Mouse (Mus musculus) neural tube, embryonic 14.5 days (tissue): ENCODE results near the gene Mfap3. TPM values are rescaled to one million over a fixed set of nuclear protein-coding genes. Genes with fewer than 3 reads are reported as not detected.

ENCODE experiments used
- ATAC-seq: fragments of 200-750 bp; cut with Nextera tagmentation; 2 replicates; pipeline ENCODE4 v1.8.0; 2017; ENCODE audit warnings: low read depth, mild to moderate bottlenecking, moderate TSS enrichment, moderate library complexity
- H3K27ac ChIP-seq: fragments of 300-500 bp; sonication (generic); 2 replicates; pipeline ENCODE4 v1.5.1; 2014; ENCODE audit warnings: low read depth, mild to moderate bottlenecking, control low read depth, low read length, moderate library complexity, mixed read lengths
- H3K27me3 ChIP-seq: fragments of 300-500 bp; sonication (generic); 2 replicates; pipeline ENCODE4 v1.6.1; 2014; ENCODE audit warnings: low read length; ENCODE audit not compliant: control insufficient read depth, insufficient read depth
- H3K36me3 ChIP-seq: fragments of 300-500 bp; sonication (generic); 2 replicates; pipeline ENCODE4 v1.6.1; 2014; ENCODE audit warnings: low read length, mixed read lengths; ENCODE audit not compliant: control insufficient read depth, insufficient read depth
- H3K4me1 ChIP-seq: fragments of 300-500 bp; sonication (generic); 2 replicates; pipeline ENCODE4 v1.6.1; 2014; ENCODE audit warnings: low read length; ENCODE audit not compliant: control insufficient read depth, insufficient read depth
- H3K4me2 ChIP-seq: fragments of 300-500 bp; sonication (generic); 2 replicates; pipeline ENCODE4 v1.6.1; 2014; ENCODE audit warnings: mild to moderate bottlenecking, low read depth, low read length, control low read depth
- H3K4me3 ChIP-seq: fragments of 300-500 bp; sonication (generic); 2 replicates; pipeline ENCODE4 v1.5.1; 2014; ENCODE audit warnings: low read depth, low read length, control low read depth, mixed read lengths
- H3K9ac ChIP-seq: fragments of 300-500 bp; sonication (generic); replicated peaks from 2 replicates; pipeline ENCODE4 v1.6.1; 2014; ENCODE audit warnings: low read depth, mild to moderate bottlenecking, control low read depth, low read length, mixed read lengths
- H3K9me3 ChIP-seq: fragments of 300-500 bp; sonication (generic); 2 replicates; pipeline ENCODE4 v1.6.1; 2016; ENCODE audit warnings: low read length; ENCODE audit not compliant: control insufficient read depth
- WGBS: fragments of 180-500 bp; shearing (Covaris S2); extraction: QIAGEN DNeasy Blood & Tissue Kit; methylation state at CpG from one replicate; pipeline ENCODE4 v1.1.7; 2014; 5-methylcytosine and 5-hydroxymethylcytosine counted together
- polyA plus RNA-seq: library from polyadenylated mRNA; unstranded; fragments of >200 nt; fragmentation: Nextera tagmentation; extraction: Ambion mirVana; gene quantifications from 2 replicates; pipeline ENCODE4 v1.2.1, GENCODE M21; 2014

Gene Mfap3
- polyA plus RNA-seq, 1 experiment from 2014 or later: 59.3 TPM

DNA sequence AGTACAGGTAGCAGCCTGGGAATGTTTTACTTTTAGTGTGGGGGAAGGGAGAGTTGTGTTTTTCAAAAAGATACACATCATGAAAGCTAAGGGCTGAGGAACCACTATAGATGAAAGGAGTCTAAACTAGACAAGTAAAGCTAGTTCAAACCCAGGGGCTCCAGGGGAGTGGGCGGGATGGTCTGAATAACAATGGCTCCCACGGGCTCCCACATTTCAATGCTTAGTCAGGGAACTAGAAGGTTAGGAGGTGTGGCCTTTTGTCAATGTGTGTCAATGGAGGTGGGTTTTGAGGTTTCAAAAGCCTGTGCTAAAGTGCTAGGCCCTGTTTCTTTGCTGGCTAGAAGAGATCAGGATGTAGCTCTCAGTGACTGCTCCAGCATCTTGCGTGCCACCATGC, 20.8 kb upstream of the Mfap3 start:
- Histone ChIP-seq H3K27ac (no peak overlapping the region), H3K4me2 (no peak overlapping the region), H3K27me3 (no peaks in the 10 kb centered on the region), H3K9ac (no peak overlapping the region), H3K4me3 (no peak overlapping the region), H3K4me1 (no peaks in the 10 kb centered on the region), H3K9me3 (no peaks in the 10 kb centered on the region), H3K36me3 (peaks cover 17% of the 10 kb centered on the region)
- no peak for ATAC-seq
- 49% methylated on average over 3 of the region's 3 CpGs for WGBS

DNA sequence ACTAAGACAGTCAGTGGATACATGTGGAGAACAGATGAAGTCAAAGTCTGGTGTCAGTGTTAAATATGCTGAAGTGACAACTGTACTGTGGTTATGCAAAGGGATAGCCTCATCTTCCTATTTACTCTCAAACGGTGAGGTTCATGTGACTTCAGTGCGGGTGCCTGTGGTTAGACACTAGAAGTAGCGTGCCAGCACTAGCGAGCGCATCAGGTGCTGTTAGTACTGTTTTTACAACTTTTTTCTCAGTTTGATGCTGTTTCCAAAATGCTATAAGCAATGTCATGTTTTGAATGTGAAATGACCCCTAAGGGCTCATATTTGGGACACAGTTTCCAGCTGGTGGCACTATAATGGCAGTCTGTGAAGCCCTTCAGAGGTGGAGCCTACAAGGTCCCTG, 20.2 kb upstream of the Mfap3 start:
- Histone ChIP-seq H3K9me3 (no peaks in the 10 kb centered on the region), H3K36me3 (peaks cover 12% of the 10 kb centered on the region; the same call in 1 of the 2 replicates), H3K9ac (no peak overlapping the region), H3K27me3 (no peaks in the 10 kb centered on the region), H3K4me2 (no peak overlapping the region), H3K4me1 (no peaks in the 10 kb centered on the region), H3K27ac (no peak overlapping the region), H3K4me3 (no peak overlapping the region)
- 94% methylated on average over 5 of the region's 5 CpGs for WGBS
- ATAC-seq: no peak

DNA sequence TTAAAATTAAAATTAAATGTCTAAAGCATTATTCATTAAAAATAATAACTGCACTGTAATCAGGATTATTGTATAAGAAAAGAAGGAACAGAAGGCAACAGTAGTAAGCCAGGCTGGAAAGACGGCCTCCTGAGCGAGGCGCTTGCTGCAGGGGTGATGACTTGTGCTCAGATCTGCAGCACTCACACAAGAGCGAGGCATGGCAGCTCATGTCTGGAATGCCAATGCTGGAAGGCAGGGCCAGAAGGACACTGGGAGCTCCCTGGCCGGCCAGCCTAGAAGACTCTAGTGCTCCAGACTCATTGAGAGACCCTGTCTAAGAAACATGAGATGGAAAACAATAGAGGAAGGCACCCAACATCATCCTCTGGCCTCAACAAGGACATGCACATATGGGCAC, 15.3 kb upstream of the Mfap3 start:
- 88% methylated on average over 5 of the region's 5 CpGs for WGBS
- Histone ChIP-seq H3K4me2 (no peak overlapping the region), H3K9ac (no peak overlapping the region), H3K9me3 (no peaks in the 10 kb centered on the region), H3K4me1 (no peaks in the 10 kb centered on the region), H3K4me3 (no peak overlapping the region), H3K27me3 (no peaks in the 10 kb centered on the region), H3K27ac (no peak overlapping the region), H3K36me3 (peaks cover 39% of the 10 kb centered on the region)
- no peak for ATAC-seq

DNA sequence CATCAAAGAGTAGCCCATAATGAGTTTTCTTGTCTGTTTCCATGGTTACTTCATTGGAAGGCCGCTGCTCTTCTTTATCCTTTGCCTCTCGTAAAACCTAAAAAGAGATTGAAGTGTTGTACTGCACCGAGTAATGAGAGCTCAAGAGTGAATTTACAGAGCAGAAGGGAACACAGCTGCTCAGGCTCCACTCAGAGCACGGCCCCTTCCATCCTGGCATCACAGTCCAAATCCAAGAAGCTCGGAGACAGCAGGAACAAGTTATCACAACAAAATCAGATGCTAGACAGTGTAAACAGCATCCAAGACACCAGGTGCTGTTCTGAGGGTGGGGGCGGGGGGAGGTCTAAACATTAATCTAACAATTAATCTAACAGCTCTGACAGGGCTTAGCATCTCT, 11.6 kb upstream of the Mfap3 start:
- no peak overlapping the region for H3K4me2 ChIP-seq
- no peak overlapping the region for H3K27ac ChIP-seq
- H3K27me3 ChIP-seq: no peaks in the 10 kb centered on the region
- H3K9ac ChIP-seq: no peak overlapping the region
- no peak for ATAC-seq
- H3K9me3 ChIP-seq: no peaks in the 10 kb centered on the region
- no peaks in the 10 kb centered on the region for H3K4me1 ChIP-seq
- H3K36me3 ChIP-seq: peaks cover 56% of the 10 kb centered on the region
- no peak overlapping the region for H3K4me3 ChIP-seq
- 22% methylated on average over 6 of the region's 6 CpGs for WGBS

DNA sequence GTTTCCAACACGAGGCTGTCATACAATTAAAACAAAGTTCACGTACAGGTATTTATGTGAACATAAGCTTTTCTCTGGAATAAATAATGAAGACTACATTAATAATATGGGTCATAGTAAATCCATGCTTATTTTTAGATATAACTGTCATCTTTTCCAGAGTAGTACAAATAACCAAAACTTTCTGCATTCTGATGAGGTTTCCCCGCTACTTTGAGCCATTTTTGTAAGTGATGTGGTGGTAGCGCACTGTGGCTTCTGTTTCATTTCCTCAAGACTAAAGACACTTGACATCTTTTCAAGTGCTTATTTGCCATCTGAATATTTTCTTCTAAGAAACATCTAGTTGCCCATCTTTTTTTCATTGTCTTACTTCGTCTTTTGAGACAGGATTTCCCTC, 3.2 kb upstream of the Mfap3 start:
- Histone ChIP-seq H3K27ac (no peak overlapping the region), H3K27me3 (no peaks in the 10 kb centered on the region), H3K9me3 (no peaks in the 10 kb centered on the region), H3K4me2 (no peak overlapping the region), H3K36me3 (peaks cover 22% of the 10 kb centered on the region), H3K4me3 (no peak overlapping the region), H3K4me1 (peaks cover 17% of the 10 kb centered on the region), H3K9ac (no peak overlapping the region)
- ATAC-seq: no peak
- 94% methylated on average over 5 of the region's 5 CpGs for WGBS

DNA sequence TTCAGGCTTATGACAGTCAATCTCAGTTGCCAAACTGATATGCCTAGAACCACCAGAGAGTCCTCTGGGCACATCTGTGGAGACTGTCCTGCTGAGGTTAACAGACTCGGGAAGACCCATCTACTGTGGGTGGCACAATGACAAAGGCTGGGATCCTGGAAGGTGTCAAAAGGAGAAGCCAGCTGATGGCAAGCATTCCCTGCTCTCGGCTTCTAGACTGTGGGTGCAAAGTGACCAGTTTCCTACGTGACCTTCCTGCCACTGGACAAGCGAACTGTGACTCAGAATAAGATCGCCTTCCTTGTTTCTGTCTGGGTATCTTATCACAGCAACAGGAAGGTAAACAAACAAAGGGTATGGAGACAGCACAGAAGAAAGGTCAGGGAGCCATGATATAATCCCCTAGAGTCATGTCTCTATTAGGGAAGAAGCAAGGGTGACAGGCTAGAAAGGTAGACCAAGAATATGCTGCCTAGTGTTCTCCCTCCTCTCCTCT, 1.5 kb upstream of the Mfap3 start:
- no peaks in the 10 kb centered on the region for H3K9me3 ChIP-seq
- peak overlapping the region; percentile 63; the same call in 1 of the 2 replicates for H3K4me2 ChIP-seq
- 84% methylated on average over 5 of the region's 5 CpGs for WGBS
- no peak for ATAC-seq
- no peak overlapping the region; the same call in 1 of the 2 replicates for H3K4me3 ChIP-seq
- peaks cover 11% of the 10 kb centered on the region for H3K36me3 ChIP-seq
- no peak overlapping the region for H3K27ac ChIP-seq
- H3K4me1 ChIP-seq: peaks cover 17% of the 10 kb centered on the region
- no peaks in the 10 kb centered on the region for H3K27me3 ChIP-seq
- no peak overlapping the region for H3K9ac ChIP-seq

DNA sequence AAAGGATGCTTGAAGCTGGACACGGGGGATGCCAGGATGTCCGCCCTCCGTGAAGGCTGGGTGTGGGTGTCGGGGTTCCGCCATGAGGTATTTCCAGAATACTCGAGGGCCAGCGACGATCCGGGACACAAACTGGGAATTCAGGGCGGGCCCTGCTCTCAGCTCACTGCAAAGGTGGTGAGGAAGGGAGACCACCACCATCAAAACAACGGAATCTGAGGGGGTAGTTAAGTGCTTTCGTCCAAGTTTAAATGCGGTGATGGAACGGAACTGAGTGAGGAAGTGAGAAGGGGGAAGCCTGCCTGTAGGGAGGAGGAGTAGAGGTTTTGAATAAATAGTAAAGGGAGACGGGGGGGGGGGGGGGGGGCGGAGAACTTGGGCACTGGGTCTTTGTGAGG, 286 bp downstream of the Mfap3 start:
- H3K4me2 ChIP-seq: peak overlapping the region; percentile 60
- no peaks in the 10 kb centered on the region for H3K9me3 ChIP-seq
- WGBS: under 1% methylated on average over 16 of the region's 16 CpGs
- no peak; the same call in 1 of the 2 replicates for ATAC-seq
- peak overlapping the region; percentile 88 for H3K4me3 ChIP-seq
- H3K27ac ChIP-seq: peak overlapping the region; percentile 81
- H3K9ac ChIP-seq: peak overlapping the region; percentile 83
- H3K4me1 ChIP-seq: peaks cover 17% of the 10 kb centered on the region
- no peaks in the 10 kb centered on the region for H3K27me3 ChIP-seq
- H3K36me3 ChIP-seq: no peaks in the 10 kb centered on the region

DNA sequence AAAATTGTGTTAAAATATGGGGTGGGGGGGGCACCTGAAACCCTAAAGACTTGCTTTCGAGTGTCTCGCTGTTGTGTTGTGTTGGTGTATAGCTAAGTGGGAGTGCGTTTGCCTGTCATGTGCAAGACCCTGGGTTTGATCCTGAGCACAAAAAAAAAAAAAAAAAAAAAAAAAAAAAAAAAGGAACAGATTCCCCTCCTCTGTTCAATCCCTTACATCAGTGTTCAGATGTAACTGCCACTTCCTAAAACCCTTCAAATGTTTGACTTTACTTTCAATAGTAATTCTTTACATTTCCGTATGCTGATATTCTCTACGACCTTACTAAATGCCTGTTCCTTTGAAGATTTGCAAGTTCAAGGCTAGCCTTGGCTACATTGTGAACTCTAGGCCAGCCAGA, 840 bp downstream of the Mfap3 start:
- H3K9me3 ChIP-seq: no peaks in the 10 kb centered on the region
- 78% methylated on average over 5 of the region's 5 CpGs for WGBS
- H3K27me3 ChIP-seq: no peaks in the 10 kb centered on the region
- H3K4me2 ChIP-seq: peak overlapping the region; percentile 60
- peak overlapping the region; percentile 83 for H3K9ac ChIP-seq
- H3K27ac ChIP-seq: no peak overlapping the region
- no peaks in the 10 kb centered on the region for H3K36me3 ChIP-seq
- peaks cover 17% of the 10 kb centered on the region for H3K4me1 ChIP-seq
- peak overlapping the region; percentile 88 for H3K4me3 ChIP-seq
- ATAC-seq: no peak

DNA sequence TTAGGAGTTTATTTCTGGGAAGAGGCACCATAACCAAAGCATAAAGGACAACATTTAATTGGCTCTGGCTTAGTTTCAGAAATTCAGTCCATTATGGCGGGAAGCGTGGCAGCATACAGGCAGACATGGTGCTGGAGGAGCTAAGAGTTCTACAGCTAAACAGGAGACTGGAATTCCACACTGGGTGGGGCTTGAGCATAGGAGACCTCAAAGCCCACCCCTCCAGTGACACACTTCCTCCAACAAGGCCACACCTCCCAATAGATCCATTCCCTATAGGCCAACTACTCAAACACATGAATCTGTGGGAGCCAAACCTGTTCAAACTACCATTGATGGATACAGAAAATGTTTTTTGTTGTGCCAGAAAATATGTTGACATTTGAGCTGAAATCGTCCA, 2.7 kb downstream of the Mfap3 start:
- H3K36me3 ChIP-seq: no peaks in the 10 kb centered on the region
- no peak for ATAC-seq

More for the DNA sequence above, 2.7 kb downstream of the Mfap3 start:
- no peak overlapping the region for H3K4me3 ChIP-seq
- H3K27me3 ChIP-seq: no peaks in the 10 kb centered on the region
- no peak overlapping the region for H3K9ac ChIP-seq
- no peak overlapping the region for H3K27ac ChIP-seq
- no peak overlapping the region for H3K4me2 ChIP-seq
- H3K9me3 ChIP-seq: no peaks in the 10 kb centered on the region
- 94% methylated on average over 3 of the region's 3 CpGs for WGBS
- peaks cover 17% of the 10 kb centered on the region for H3K4me1 ChIP-seq
